Mouse (Mus musculus) common myeloid progenitor, adult 5-6 weeks (primary cell): ENCODE measurements around the gene Tsr1. TPM values are rescaled to one million over a fixed set of nuclear protein-coding genes. Genes with fewer than 3 reads are reported as not detected.

Experiments used
- total RNA-seq: library from RNA; stranded (forward); fragments of 200-1000, 187-1606 nt; gene quantifications from 2 replicates; pipeline ENCODE4 v1.2.3, GENCODE M21; 2017

Tsr1 gene
- total RNA-seq, 1 experiment from 2014 or later: 102 TPM

Other genes starting within 250 kb of the Tsr1 start
- 32.2 and 46.4 TPM in 2 replicates for gene Cluh, start 248.6 kb upstream of the Tsr1 start, total RNA-seq
- gene Pafah1b1, start 173.4 kb upstream of the Tsr1 start, total RNA-seq: 64.4 and 76.8 TPM in 2 replicates
- gene Mettl16, start 127.2 kb upstream of the Tsr1 start, total RNA-seq: 31.7 and 50.6 TPM in 2 replicates
- 4.9 and 10.6 TPM in 2 replicates for gene Mnt, start 67.2 kb upstream of the Tsr1 start, total RNA-seq
- gene Sgsm2, start 1.0 kb upstream of the Tsr1 start, total RNA-seq: 4.2 and 8.2 TPM in 2 replicates
- 46.7 and 63.4 TPM in 2 replicates for gene Smg6, start 27.8 kb downstream of the Tsr1 start, total RNA-seq
- gene Srr, start 27.9 kb downstream of the Tsr1 start, total RNA-seq: 10.3 and 10.4 TPM in 2 replicates